Mouse (Mus musculus) cerebellum, postnatal 4 days (tissue): ENCODE measurements at regions not wholly inside any gene's neighbourhood (a gene's known extent, or its start where the extent isn't known, plus 50 kb on each side); places are given as distances from the start of the nearest gene placed in this dataset.

ENCODE experiments used
- DNase-seq, 2 experiments: peaks; one replicate each; pipeline ENCODE4 v3.0.0; 2022; ENCODE audit warnings: low spot score in 2 of 2, mixed read lengths in 1 of 2

- no peak for DNase-seq
These were observed 192.2 kb downstream of the Lmo4 start for GRCm38 (mm10) chr3:144012820-144013219.

- DNase-seq = no peak
These were observed 192.8 kb downstream of the Lmo4 start for GRCm38 (mm10) chr3:144012173-144012572.

GRCm38 (mm10) chr3:144011456-144012025 lies 193.5 kb downstream of the Lmo4 start:
- no peak for DNase-seq

- DNase-seq = no peak
These were observed 194.5 kb downstream of the Lmo4 start for GRCm38 (mm10) chr3:144010558-144010957.

GRCm38 (mm10) chr3:144007111-144007619 lies 197.9 kb downstream of the Lmo4 start:
- no peak for DNase-seq

- no peak for DNase-seq
These were observed 207.1 kb downstream of the Lmo4 start for GRCm38 (mm10) chr3:143997909-143998308.

- DNase-seq = no peak
These were observed 210.0 kb downstream of the Lmo4 start for GRCm38 (mm10) chr3:143995045-143995444.

GRCm38 (mm10) chr3:143988991-143989390 lies 216.0 kb downstream of the Lmo4 start:
- DNase-seq = no peak

- no peak for DNase-seq
These were observed 217.0 kb downstream of the Lmo4 start for GRCm38 (mm10) chr3:143988037-143988436.

GRCm38 (mm10) chr3:143986798-143987197 lies 218.2 kb downstream of the Lmo4 start:
- no peak for DNase-seq

GRCm38 (mm10) chr3:143986200-143986506 lies 218.9 kb downstream of the Lmo4 start:
- no peak for DNase-seq

- DNase-seq = no peak
These were observed 219.4 kb downstream of the Lmo4 start for GRCm38 (mm10) chr3:143985349-143986199.

- no peak for DNase-seq
These were observed 226.3 kb downstream of the Lmo4 start for GRCm38 (mm10) chr3:143978703-143979102.

- DNase-seq = no peak
These were observed 227.1 kb downstream of the Lmo4 start for GRCm38 (mm10) chr3:143977886-143978447.

- DNase-seq = no peak
These were observed 231.4 kb downstream of the Lmo4 start for GRCm38 (mm10) chr3:143973582-143973981.

GRCm38 (mm10) chr3:143972351-143972750 lies 232.7 kb downstream of the Lmo4 start:
- no peak for DNase-seq

GRCm38 (mm10) chr3:143970771-143971170 lies 234.2 kb downstream of the Lmo4 start:
- no peak for DNase-seq

- DNase-seq = no peak
These were observed 249.5 kb downstream of the Lmo4 start for GRCm38 (mm10) chr3:143955508-143955907.

GRCm38 (mm10) chr3:143954822-143955221 lies 250.2 kb downstream of the Lmo4 start:
- no peak for DNase-seq

- DNase-seq = no peak
These were observed 252.7 kb downstream of the Lmo4 start for GRCm38 (mm10) chr3:143952289-143952688.

GRCm38 (mm10) chr3:143949656-143950055 lies 255.4 kb downstream of the Lmo4 start:
- no peak for DNase-seq

- DNase-seq = no peak
These were observed 255.9 kb downstream of the Lmo4 start for GRCm38 (mm10) chr3:143949026-143949637.

- no peak for DNase-seq
These were observed 257.1 kb downstream of the Lmo4 start for GRCm38 (mm10) chr3:143947938-143948267.
